ENCODE assay signal across 18 mouse cellular contexts in the genomic region with DNA sequence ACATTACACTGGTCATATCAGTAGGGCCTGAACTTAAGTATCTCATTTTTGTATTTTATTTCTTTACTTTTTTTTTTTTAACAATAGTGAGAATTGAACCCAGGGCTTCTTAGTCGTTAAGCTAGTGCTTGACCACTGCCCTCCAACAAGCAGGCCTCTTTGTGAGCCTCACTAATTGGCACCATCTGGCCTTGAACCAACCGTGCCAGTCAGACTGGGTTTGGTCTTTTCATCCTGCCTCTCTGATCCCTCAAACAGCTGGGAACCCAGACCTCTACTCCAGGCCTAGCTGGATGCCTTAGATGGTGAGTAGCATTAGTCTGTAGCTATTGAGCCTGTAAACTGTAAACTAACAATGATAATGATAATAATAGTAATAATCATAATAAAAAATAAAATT. TPM values are rescaled to one million over a fixed set of nuclear protein-coding genes. Genes with fewer than 3 reads are reported as not detected.
DNase-seq lines count a peak whose midpoint lies in the region; ATAC-seq and TF ChIP-seq lines count a peak whose summit lies in the region.
"Had no signal": no experiment of that assay in that cellular context is flagged by ENCODE, and none has a peak within 500 bp of the region (broad histone marks: within the 10 kb centered on the region; RNA-seq: fewer than 3 reads in every experiment).

No protein-coding gene starts in this region.

- H3K27me3 ChIP-seq in kidney, adult 2 months (replicated peaks; ENCODE audit: control insufficient read depth, insufficient read depth, low read length): no peaks in the 10 kb centered on the region
- no peaks in the 10 kb centered on the region for H3K27me3 ChIP-seq in liver, embryonic 16.5 days (ENCODE audit: control insufficient read depth, insufficient read depth, low read depth, low read length)
- no peaks in the 10 kb centered on the region for H3K27me3 ChIP-seq in liver, embryonic 12.5 days (replicated peaks)
- no peaks in the 10 kb centered on the region for H3K27me3 ChIP-seq in embryonic facial prominence, embryonic 15.5 days
- H3K27me3 ChIP-seq: CH12.LX; embryonic facial prominence, embryonic 12.5 days; heart, embryonic 12.5 days; hindbrain, embryonic 13.5 days; lung, embryonic 15.5 days had no signal

- no peak overlapping the region for H3K4me3 ChIP-seq in kidney, adult 2 months (ENCODE audit: insufficient read depth, low read depth, low read length)
- H3K4me3 ChIP-seq in liver, embryonic 16.5 days (ENCODE audit: low read depth, low read length): no peak overlapping the region
- H3K4me3 ChIP-seq in liver, embryonic 12.5 days: no peak overlapping the region
- no peak overlapping the region for H3K4me3 ChIP-seq in embryonic facial prominence, embryonic 15.5 days (replicated peaks)
- H3K4me3 ChIP-seq: embryonic facial prominence, embryonic 12.5 days; heart, embryonic 12.5 days; hindbrain, embryonic 13.5 days; lung, embryonic 15.5 days; midbrain, embryonic 10.5 days had no signal

- ATAC-seq in liver, embryonic 16.5 days (ENCODE audit: low read depth): no peak
- no peak for ATAC-seq in liver, embryonic 12.5 days
- no peak for ATAC-seq in embryonic facial prominence, embryonic 15.5 days (ENCODE audit: insufficient number of reproducible peaks, low FRiP score, low TSS enrichment, low read depth)
- ATAC-seq: forebrain, embryonic 16.5 days had no signal

- H3K4me2 ChIP-seq in liver, embryonic 16.5 days (ENCODE audit: low read depth, low read length): no peak overlapping the region
- H3K4me2 ChIP-seq in liver, embryonic 12.5 days: no peak overlapping the region
- H3K4me2 ChIP-seq in embryonic facial prominence, embryonic 15.5 days (replicated peaks): no peak overlapping the region
- H3K4me2 ChIP-seq: embryonic facial prominence, embryonic 12.5 days; heart, embryonic 12.5 days; hindbrain, embryonic 13.5 days; lung, embryonic 15.5 days had no signal

- H3K27ac ChIP-seq in kidney, adult 2 months (ENCODE audit: insufficient read depth, low read depth, low read length): peak overlapping the region; percentile 82
- peak overlapping the region; percentile 52 for H3K27ac ChIP-seq in liver, embryonic 16.5 days (ENCODE audit: low read length)
- no peak overlapping the region for H3K27ac ChIP-seq in liver, embryonic 12.5 days
- H3K27ac ChIP-seq in embryonic facial prominence, embryonic 15.5 days (replicated peaks): 0 out of 2 replicates have a peak overlapping the region, but pooled peaks have one; percentile 17
- H3K27ac ChIP-seq: hindbrain, embryonic 13.5 days; lung, embryonic 15.5 days; midbrain, embryonic 10.5 days had no signal

- H3K9me3 ChIP-seq in liver, embryonic 16.5 days (replicated peaks; ENCODE audit: control insufficient read depth, low read length): no peaks in the 10 kb centered on the region
- H3K9me3 ChIP-seq in liver, embryonic 12.5 days (replicated peaks): no peaks in the 10 kb centered on the region
- H3K9me3 ChIP-seq in embryonic facial prominence, embryonic 15.5 days (replicated peaks): no peaks in the 10 kb centered on the region
- H3K9me3 ChIP-seq: embryonic facial prominence, embryonic 12.5 days; heart, embryonic 12.5 days; hindbrain, embryonic 13.5 days; lung, embryonic 15.5 days; midbrain, embryonic 10.5 days had no signal

- no peak overlapping the region for H3K9ac ChIP-seq in liver, embryonic 16.5 days (ENCODE audit: low read depth, low read length)
- no peak overlapping the region for H3K9ac ChIP-seq in liver, embryonic 12.5 days
- no peak overlapping the region for H3K9ac ChIP-seq in embryonic facial prominence, embryonic 15.5 days
- H3K9ac ChIP-seq: embryonic facial prominence, embryonic 12.5 days; heart, embryonic 12.5 days; hindbrain, embryonic 13.5 days; lung, embryonic 15.5 days had no signal

- 32% methylated on average over 2 of the region's 2 CpGs for WGBS in kidney, adult 2 months
- 69% methylated on average over 2 of the region's 2 CpGs for WGBS in liver, embryonic 16.5 days (ENCODE audit: insufficient replicate concordance)
- WGBS in liver, embryonic 12.5 days (ENCODE audit: insufficient replicate concordance): 50% methylated on average over 2 of the region's 2 CpGs
- 13% methylated on average over 2 of the region's 2 CpGs for WGBS in embryonic facial prominence, embryonic 15.5 days

- no peak for TF ChIP-seq POLR2A in kidney, adult 2 months (IDR thresholded peaks at IDR 0.05; ENCODE audit: low read depth, low read length)

- TF ChIP-seq CTCF in kidney, adult 2 months (conservative IDR thresholded peaks at IDR 0.05; ENCODE audit: insufficient read depth, insufficient read length, low read depth, low read length): no peak

- no peak for DNase-seq in kidney, adult 2 months
- DNase-seq in kidney, adult 11 months: no peak
- DNase-seq in ovary, postnatal 36 days (ENCODE audit: low spot score): no peak
- DNase-seq in adrenal gland, postnatal 4 days (ENCODE audit: low spot score in 2 of 2): no peak
- DNase-seq: adrenal gland, postnatal 14 days; cerebellum, adult 11-12 months; cerebellum, postnatal 14 days; thymus, postnatal 4 days had no signal

- H3K36me3 ChIP-seq in kidney, adult 2 months (ENCODE audit: control insufficient read depth, insufficient read depth, low read length): no peaks in the 10 kb centered on the region
- no peaks in the 10 kb centered on the region for H3K36me3 ChIP-seq in liver, embryonic 16.5 days (ENCODE audit: control insufficient read depth, insufficient read depth)
- H3K36me3 ChIP-seq in liver, embryonic 12.5 days: no peaks in the 10 kb centered on the region
- no peaks in the 10 kb centered on the region for H3K36me3 ChIP-seq in embryonic facial prominence, embryonic 15.5 days
- H3K36me3 ChIP-seq: embryonic facial prominence, embryonic 12.5 days; heart, embryonic 12.5 days; hindbrain, embryonic 13.5 days; lung, embryonic 15.5 days; midbrain, embryonic 10.5 days had no signal

- H3K4me1 ChIP-seq in kidney, adult 2 months (ENCODE audit: control insufficient read depth, insufficient read depth, low read length): peaks cover 37% of the 10 kb centered on the region
- no peaks in the 10 kb centered on the region; the same call in none of the 2 replicates for H3K4me1 ChIP-seq in liver, embryonic 16.5 days (ENCODE audit: control insufficient read depth, low read depth, low read length)
- peaks cover 31% of the 10 kb centered on the region for H3K4me1 ChIP-seq in liver, embryonic 12.5 days
- peaks cover 18% of the 10 kb centered on the region for H3K4me1 ChIP-seq in embryonic facial prominence, embryonic 15.5 days

RNA-seq across cellular contexts. Expression of a gene that starts 13.9 kb away (rescaled TPM):
- polyA plus RNA-seq in kidney, adult 2 months (2012; rRNA removed): 71.5 and 71.6 TPM in 2 replicates
- polyA plus RNA-seq in liver, embryonic 16.5 days (2015; fragmentation: Nextera tagmentation; extraction: Ambion mirVana): 7.8 and 8.7 TPM in 2 replicates
- 17.4 and 17.5 TPM in 2 replicates for polyA plus RNA-seq in liver, embryonic 12.5 days (2016; fragmentation: Nextera tagmentation; extraction: Ambion mirVana)
- polyA plus RNA-seq in embryonic facial prominence, embryonic 15.5 days (2015; fragmentation: Nextera tagmentation; extraction: Ambion mirVana): 17.7 and 19.3 TPM in 2 replicates
- 100 to 1,000 TPM; 102 to 108 TPM for total RNA-seq in adrenal gland, postnatal 4 days (2021)

RNA-seq across cellular contexts. Expression of a gene that starts 53.2 kb away (rescaled TPM):
- polyA plus RNA-seq in kidney, adult 2 months (2012; rRNA removed): 13.0 and 14.1 TPM in 2 replicates
- 18.4 and 18.5 TPM in 2 replicates for polyA plus RNA-seq in liver, embryonic 16.5 days (2015; fragmentation: Nextera tagmentation; extraction: Ambion mirVana)
- polyA plus RNA-seq in liver, embryonic 12.5 days (2016; fragmentation: Nextera tagmentation; extraction: Ambion mirVana): 22.2 and 22.7 TPM in 2 replicates
- polyA plus RNA-seq in embryonic facial prominence, embryonic 15.5 days (2015; fragmentation: Nextera tagmentation; extraction: Ambion mirVana): 26.2 and 29.9 TPM in 2 replicates
- total RNA-seq in adrenal gland, postnatal 4 days (2021): 10 to 100 TPM; 33.6 to 37.2 TPM
